Mouse (Mus musculus) forebrain, embryonic 11.5 days (tissue): ENCODE data around the gene Vps25. TPM values are rescaled to one million over a fixed set of nuclear protein-coding genes. Genes with fewer than 3 reads are reported as not detected.

Experiments used
- ATAC-seq: fragments of 200-750 bp; cut with Nextera tagmentation; replicated peaks from 2 replicates; pipeline ENCODE4 v1.8.0; 2017; ENCODE audit warnings: moderate TSS enrichment; ENCODE audit not compliant: low FRiP score
- DNase-seq: peaks from one replicate; pipeline ENCODE4 v3.0.0-alpha.2; 2017; ENCODE audit warnings: low spot score
- H3K27ac ChIP-seq: fragments of 300-500 bp; sonication (generic); 2 replicates; pipeline ENCODE4 v1.5.1; 2014; ENCODE audit warnings: low read depth, low read length
- H3K27me3 ChIP-seq: fragments of 300-500 bp; sonication (generic); 2 replicates; pipeline ENCODE4 v1.6.1; 2014; ENCODE audit warnings: mild to moderate bottlenecking, low read length, mixed read lengths; ENCODE audit not compliant: control insufficient read depth, insufficient read depth
- H3K36me3 ChIP-seq: fragments of 300-500 bp; sonication (generic); 2 replicates; pipeline ENCODE4 v1.6.1; 2014; ENCODE audit warnings: mild to moderate bottlenecking, low read length, moderate library complexity, mixed read lengths; ENCODE audit not compliant: control insufficient read depth, insufficient read depth
- H3K4me1 ChIP-seq: fragments of 300-500 bp; sonication (generic); replicated peaks from 2 replicates; pipeline ENCODE4 v1.6.1; 2014; ENCODE audit warnings: low read length, mixed read lengths; ENCODE audit not compliant: control insufficient read depth, insufficient read depth
- H3K4me2 ChIP-seq: fragments of 300-500 bp; sonication (generic); 2 replicates; pipeline ENCODE4 v1.6.1; 2014; ENCODE audit warnings: low read depth, mild to moderate bottlenecking, low read length, moderate library complexity, mixed read lengths; ENCODE audit not compliant: severe bottlenecking
- H3K4me3 ChIP-seq: fragments of 300-500 bp; sonication (generic); 2 replicates; pipeline ENCODE4 v1.5.1; 2014; ENCODE audit warnings: low read depth, low read length
- H3K9ac ChIP-seq: fragments of 300-500 bp; sonication (generic); 2 replicates; pipeline ENCODE4 v1.6.1; 2014; ENCODE audit warnings: low read length
- H3K9me3 ChIP-seq: fragments of 300-500 bp; sonication (generic); 2 replicates; pipeline ENCODE4 v1.6.1; 2016; ENCODE audit warnings: low read length, mixed read lengths; ENCODE audit not compliant: control insufficient read depth
- WGBS: fragments of 180-500 bp; shearing (Covaris S2); extraction: QIAGEN DNeasy Blood & Tissue Kit; methylation state at CpG from one replicate; pipeline ENCODE4 v1.1.7; 2014; 5-methylcytosine and 5-hydroxymethylcytosine counted together
- polyA plus RNA-seq: library from polyadenylated mRNA; unstranded; fragments of >200 nt; fragmentation: Nextera tagmentation; extraction: Ambion mirVana; gene quantifications from 2 replicates; pipeline ENCODE4 v1.2.1, GENCODE M21; 2014

Gene Vps25
- polyA plus RNA-seq: 119 TPM in 2 replicates

- peak within 1 kb of the TSS; percentile 91 for H3K9ac ChIP-seq
- H3K27me3 ChIP-seq: no peaks in the 10 kb centered on the region
- no peaks in the 10 kb centered on the region; the same call in 1 of the 2 replicates for H3K4me1 ChIP-seq
- peak; percentile 71 for ATAC-seq
- no peaks in the 10 kb centered on the region for H3K36me3 ChIP-seq
- WGBS: under 1% methylated on average over 39 of the region's 40 CpGs
- peak; percentile 89 for DNase-seq
- peak within 1 kb of the TSS; percentile 83 for H3K4me3 ChIP-seq
- peak within 1 kb of the TSS; percentile 80 for H3K27ac ChIP-seq
- no peaks in the 10 kb centered on the region for H3K9me3 ChIP-seq
- peak within 1 kb of the TSS; percentile 71 for H3K4me2 ChIP-seq
These were observed at the start of gene Vps25 for GRCm38 (mm10) chr11:101253613-101254389. Gene Vps25, plus strand, starts transcription at chr11:101253707.

DNA sequence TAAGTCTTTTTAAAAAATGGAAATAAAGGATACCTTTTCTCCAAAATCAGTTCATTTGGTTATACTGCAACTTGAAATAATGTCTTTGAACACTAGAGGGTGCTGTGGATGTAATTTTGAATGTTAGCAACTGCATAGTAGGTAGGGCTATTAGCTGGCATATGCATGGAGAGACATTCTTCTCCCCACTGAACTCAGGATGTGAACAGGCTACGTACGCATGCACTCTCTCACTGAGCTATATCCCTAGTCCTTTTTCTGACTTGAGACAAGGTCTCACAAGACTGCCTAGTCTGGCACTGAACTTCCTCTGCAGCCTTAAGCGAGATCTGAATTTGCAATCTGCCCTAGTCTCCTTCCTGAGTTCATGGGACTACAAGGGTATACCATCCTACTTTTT, 41.5 kb upstream of the Vps25 start:
- H3K9me3 ChIP-seq: no peaks in the 10 kb centered on the region
- no peak overlapping the region for H3K4me3 ChIP-seq
- 51% methylated on average over 3 of the region's 3 CpGs for WGBS
- DNase-seq (no peak), ATAC-seq (no peak)
- no peak overlapping the region for H3K27ac ChIP-seq
- no peaks in the 10 kb centered on the region for H3K4me1 ChIP-seq
- no peak overlapping the region for H3K4me2 ChIP-seq
- no peaks in the 10 kb centered on the region for H3K27me3 ChIP-seq
- no peak overlapping the region for H3K9ac ChIP-seq
- no peaks in the 10 kb centered on the region for H3K36me3 ChIP-seq

DNA sequence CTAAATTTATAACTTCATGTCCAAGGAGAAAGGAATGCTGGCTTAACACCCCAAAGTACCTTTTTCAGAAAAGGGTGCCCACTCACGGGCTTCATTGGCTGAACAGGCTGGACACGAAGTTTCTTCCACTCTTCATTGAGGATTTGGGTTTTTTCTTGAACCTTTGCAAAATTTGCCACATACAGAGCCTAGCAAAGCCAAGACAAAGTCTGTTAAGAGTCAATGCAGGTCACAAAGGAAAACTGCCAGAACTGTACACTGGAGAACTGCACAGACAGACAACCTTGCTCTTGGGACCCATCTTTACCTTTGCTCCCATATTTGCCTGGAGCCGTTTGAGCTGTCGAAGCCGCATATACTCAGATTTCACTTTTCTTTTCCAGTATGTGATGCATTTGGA, 36.6 kb upstream of the Vps25 start:
- no peak for ATAC-seq
- WGBS: 91% methylated on average over 5 of the region's 5 CpGs
- H3K9me3 ChIP-seq: no peaks in the 10 kb centered on the region

DNA sequence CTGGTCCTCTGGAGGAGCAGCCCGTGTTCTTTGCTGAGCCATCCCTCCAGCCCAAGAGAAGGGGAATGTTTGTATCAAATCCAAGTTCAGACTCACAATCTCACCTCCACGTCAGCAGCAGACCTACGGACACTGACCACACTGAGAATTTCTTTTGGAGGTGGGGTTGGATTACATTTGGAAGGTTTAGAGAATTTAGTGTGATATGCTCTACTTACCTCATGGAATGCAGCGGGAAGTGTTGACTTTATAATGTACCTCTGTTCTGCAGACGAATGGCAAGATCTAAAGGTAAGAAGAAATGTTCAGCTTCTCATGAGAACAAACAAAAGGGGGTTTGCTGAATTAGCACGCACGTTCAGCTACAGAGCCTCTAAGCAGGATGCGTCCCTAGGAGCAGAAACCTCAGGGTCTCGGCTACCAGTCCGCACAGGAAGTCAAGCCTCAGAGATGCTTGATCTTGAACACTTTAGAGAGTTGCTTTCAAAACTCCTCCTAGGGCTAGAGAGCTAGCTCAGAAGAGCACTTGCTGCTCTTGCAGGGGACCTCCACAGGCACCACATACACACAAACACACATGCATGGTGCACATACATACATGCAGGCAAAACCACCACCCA, 35.0 kb upstream of the Vps25 start:
- H3K4me2 ChIP-seq: no peak overlapping the region
- no peak overlapping the region for H3K9ac ChIP-seq
- H3K9me3 ChIP-seq: no peaks in the 10 kb centered on the region
- WGBS: 87% methylated on average over 10 of the region's 10 CpGs
- H3K27me3 ChIP-seq: no peaks in the 10 kb centered on the region
- H3K27ac ChIP-seq: no peak overlapping the region
- no peaks in the 10 kb centered on the region for H3K36me3 ChIP-seq
- no peak for DNase-seq
- H3K4me1 ChIP-seq: no peaks in the 10 kb centered on the region
- H3K4me3 ChIP-seq: no peak overlapping the region
- ATAC-seq: no peak

More for the DNA sequence above, 36.6 kb upstream of the Vps25 start:
- Histone ChIP-seq H3K4me3 (no peak overlapping the region), H3K9ac (no peak overlapping the region), H3K36me3 (no peaks in the 10 kb centered on the region), H3K4me2 (no peak overlapping the region), H3K27ac (no peak overlapping the region), H3K4me1 (no peaks in the 10 kb centered on the region), H3K27me3 (no peaks in the 10 kb centered on the region)
- DNase-seq: no peak

DNA sequence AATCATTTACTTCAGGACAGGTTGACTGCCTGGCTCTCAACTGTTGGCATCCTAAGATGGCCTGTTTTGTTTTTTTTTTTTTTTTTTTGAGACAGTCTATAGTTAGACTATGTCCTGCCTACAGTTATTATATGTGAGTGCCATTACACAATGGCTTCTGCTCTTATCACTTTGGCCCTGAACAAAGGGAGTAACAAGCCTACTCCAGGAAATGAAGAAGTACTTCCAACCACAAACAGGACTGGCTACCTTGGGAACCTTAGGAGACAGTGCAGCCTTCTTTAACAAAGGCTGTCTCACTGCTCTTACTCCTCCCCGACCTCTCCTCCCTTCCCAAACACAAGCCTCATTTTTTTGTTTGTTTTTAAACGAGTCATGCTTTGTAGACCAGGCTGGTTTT, 32.7 kb upstream of the Vps25 start:
- no peak for ATAC-seq
- no peak for DNase-seq
- Histone ChIP-seq H3K27me3 (no peaks in the 10 kb centered on the region), H3K4me3 (no peak overlapping the region), H3K4me1 (no peaks in the 10 kb centered on the region; the same call in 1 of the 2 replicates), H3K9me3 (no peaks in the 10 kb centered on the region), H3K27ac (no peak overlapping the region), H3K36me3 (no peaks in the 10 kb centered on the region), H3K9ac (no peak overlapping the region), H3K4me2 (no peak overlapping the region)
- WGBS: 66% methylated on average over 2 of the region's 2 CpGs

DNA sequence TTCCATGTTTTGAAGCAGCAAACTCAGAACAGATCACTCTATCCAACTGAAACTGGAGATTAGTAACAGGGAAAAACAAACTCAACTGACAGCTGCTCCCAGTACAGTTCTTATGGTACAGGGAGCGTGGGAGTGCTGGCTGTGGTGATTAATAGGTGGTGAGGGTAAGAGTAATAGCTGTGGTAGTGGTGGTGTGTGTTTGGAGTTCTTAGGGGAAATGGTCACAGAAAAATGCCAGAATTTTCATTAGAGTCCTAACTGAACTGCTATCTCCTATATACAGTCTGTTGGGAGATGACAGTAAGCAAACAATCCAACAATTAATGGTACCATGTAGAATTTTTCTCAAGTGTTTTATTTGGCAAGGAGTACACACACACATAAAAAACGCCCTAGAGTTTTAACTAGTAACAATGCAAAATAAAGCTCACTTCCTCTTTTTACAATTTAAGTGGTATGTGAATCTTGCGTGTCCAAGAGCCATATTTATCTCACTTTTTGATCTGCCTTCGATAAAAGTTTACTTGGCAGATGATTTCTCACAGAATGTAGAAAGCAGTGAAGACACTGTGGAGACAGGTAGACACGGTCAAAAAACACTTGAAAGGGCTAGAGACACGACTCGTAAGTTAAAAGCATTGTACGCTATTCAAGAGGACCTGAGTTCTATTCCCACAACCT, 32.1 kb upstream of the Vps25 start:
- no peak overlapping the region for H3K4me2 ChIP-seq
- H3K4me1 ChIP-seq: no peaks in the 10 kb centered on the region; the same call in 1 of the 2 replicates
- no peak overlapping the region for H3K27ac ChIP-seq
- H3K9me3 ChIP-seq: no peaks in the 10 kb centered on the region
- H3K27me3 ChIP-seq: no peaks in the 10 kb centered on the region
- H3K9ac ChIP-seq: no peak overlapping the region
- no peaks in the 10 kb centered on the region for H3K36me3 ChIP-seq
- no peak overlapping the region for H3K4me3 ChIP-seq
- WGBS: 88% methylated on average over 8 of the region's 8 CpGs
- DNase-seq (no peak), ATAC-seq (no peak)

- no peak overlapping the region for H3K9ac ChIP-seq
- H3K4me3 ChIP-seq: no peak overlapping the region
- no peaks in the 10 kb centered on the region; the same call in 1 of the 2 replicates for H3K4me1 ChIP-seq
- DNase-seq (no peak), ATAC-seq (no peak)
- H3K27me3 ChIP-seq: no peaks in the 10 kb centered on the region
- H3K27ac ChIP-seq: no peak overlapping the region
- no peaks in the 10 kb centered on the region for H3K36me3 ChIP-seq
- 90% methylated on average over 3 of the region's 3 CpGs for WGBS
- H3K4me2 ChIP-seq: no peak overlapping the region
- no peaks in the 10 kb centered on the region for H3K9me3 ChIP-seq
These were observed 29.2 kb upstream of the Vps25 start for GRCm38 (mm10) chr11:101224337-101224736.

- Histone ChIP-seq H3K4me3 (peak overlapping the region; percentile 79), H3K36me3 (no peaks in the 10 kb centered on the region), H3K4me2 (peak overlapping the region; percentile 98), H3K9me3 (no peaks in the 10 kb centered on the region), H3K4me1 (no peaks in the 10 kb centered on the region; the same call in 1 of the 2 replicates), H3K9ac (peak overlapping the region; percentile 73), H3K27ac (no peak overlapping the region), H3K27me3 (no peaks in the 10 kb centered on the region)
- WGBS: 19% methylated on average over 25 of the region's 25 CpGs
- no peak for DNase-seq
- ATAC-seq: no peak; the same call in 1 of the 2 replicates
These were observed 28.0 kb upstream of the Vps25 start for GRCm38 (mm10) chr11:101225331-101226064.
